In genomic region chr9:52047821-52048649, GRCm38 (mm10) we compare ENCODE assay signal across 8 mouse cellular contexts. TPM values are rescaled to one million over a fixed set of nuclear protein-coding genes. Genes with fewer than 3 reads are reported as not detected.
A peak's percentile ranks its signal among the peaks of the same experiment; 100 is the strongest.
DNase-seq lines count a peak whose midpoint lies in the region; ATAC-seq and TF ChIP-seq lines count a peak whose summit lies in the region.

No protein-coding gene starts in this region.

- H3K4me2 ChIP-seq in hindbrain, embryonic 15.5 days: peak overlapping the region; percentile 56

- H3K4me1 ChIP-seq in hindbrain, embryonic 15.5 days (replicated peaks): peaks cover 29% of the 10 kb centered on the region

- peak; percentile 82 for DNase-seq in T-cell, adult 2 months (ENCODE audit: low spot score)
- DNase-seq in cerebellum, postnatal 25 days: peak; percentile 87 to 88
- DNase-seq in frontal cortex, postnatal 36 days (ENCODE audit: low spot score in 2 of 2): peak; percentile 70 to 80
- DNase-seq in left cerebral cortex, adult 2 months (ENCODE audit: extremely low spot score in 1 of 2, low spot score in 2 of 2): peak; percentile 78 to 79
- peak; percentile 63 for DNase-seq in retina, postnatal 7 days (ENCODE audit: low read depth, low spot score)
- peak; percentile 67 to 70 for DNase-seq in urinary bladder, adult 18-20 months (ENCODE audit: low spot score in 2 of 2)

- TF ChIP-seq CTCF in left cerebral cortex, adult 2 months (IDR thresholded peaks at IDR 0.05): no peak

- peak overlapping the region; percentile 85 for H3K4me3 ChIP-seq in hindbrain, embryonic 15.5 days
- peak overlapping the region; percentile 90 for H3K4me3 ChIP-seq in left cerebral cortex, adult 2 months
- peak overlapping the region; percentile 45 for H3K4me3 ChIP-seq in macrophage (ENCODE audit: inconsistent target)

- H3K27ac ChIP-seq in hindbrain, embryonic 15.5 days (replicated peaks): peak overlapping the region; percentile 97
- peak overlapping the region; percentile 95 for H3K27ac ChIP-seq in left cerebral cortex, adult 2 months
- peak overlapping the region; percentile 60 for H3K27ac ChIP-seq in macrophage

- H3K9ac ChIP-seq in hindbrain, embryonic 15.5 days: peak overlapping the region; percentile 81

- peak; percentile 94 for ATAC-seq in hindbrain, embryonic 15.5 days (ENCODE audit: low FRiP score, low read depth)

- peaks cover 42% of the 10 kb centered on the region for H3K79me2 ChIP-seq in macrophage (ENCODE audit: inconsistent target)

- no peaks in the 10 kb centered on the region for H3K9me3 ChIP-seq in hindbrain, embryonic 15.5 days

- intact Hi-C loops in left cerebral cortex, adult 2 months (cut with DNase I): loop anchor here (5.0 kb wide), 3 partner anchors 61 to 1619 kb away; partner anchors contain the start of gene Zc3h12c

- H3K27me3 ChIP-seq in hindbrain, embryonic 15.5 days: no peaks in the 10 kb centered on the region

- H3K36me3 ChIP-seq in hindbrain, embryonic 15.5 days: no peaks in the 10 kb centered on the region
- H3K36me3 ChIP-seq in macrophage (ENCODE audit: inconsistent target): no peaks in the 10 kb centered on the region

- under 1% methylated on average over 108 of the region's 118 CpGs for WGBS in hindbrain, embryonic 15.5 days
- WGBS in macrophage (ENCODE audit: missing documents): 2% methylated on average over 91 of the region's 118 CpGs

RNA-seq across cellular contexts. Expression of gene Rdx, which starts 1.1 kb away (rescaled TPM):
- 78.3 and 85.7 TPM in 2 replicates for polyA plus RNA-seq in hindbrain, embryonic 15.5 days (2015; fragmentation: Nextera tagmentation; extraction: Ambion mirVana)
- total RNA-seq in left cerebral cortex, adult 2 months (2021): 10 to 100 TPM; 43.8 to 46.0 TPM
- 10 to 100 TPM; 21.3 to 48.7 (median 33.3) TPM for total RNA-seq in macrophage (2018; cell fraction: chromatin; rRNA removed)
- 10 to 100 TPM; 54.3 to 84.5 (median 68.1) TPM for total RNA-seq in macrophage (2018; cell fraction: cytosol; rRNA removed)
- 10 to 100 TPM; 27.2 to 71.0 (median 42.3) TPM for total RNA-seq in macrophage (2018; cell fraction: nucleus; rRNA removed)
- polyA plus RNA-seq in macrophage (2018): 54.6 to 82.2 TPM (median 59.1 TPM) in 3 replicates

Comparison
In these comparisons a context has a peak if more than half of its experiments do, and no peak if none do; other contexts are left out.
1. Peak in every context shown above with its lines: DNase-seq, ATAC-seq, H3K4me3 ChIP-seq and H3K27ac ChIP-seq.